Mouse (Mus musculus) bone marrow macrophage, adult 2 months (primary cell): ENCODE data around the gene Rasgrp4.

ENCODE experiments used
- CTCF ChIP-seq: IDR thresholded peaks from 2 replicates; pipeline ENCODE4 v1.5.1; 2012; ENCODE audit warnings: low read depth, mild to moderate bottlenecking, low read length, moderate library complexity
- POLR2A ChIP-seq: IDR thresholded peaks from 2 replicates; pipeline ENCODE4 v1.6.1; 2012; ENCODE audit warnings: mild to moderate bottlenecking, low read depth, low read length, borderline replicate concordance

DNA sequence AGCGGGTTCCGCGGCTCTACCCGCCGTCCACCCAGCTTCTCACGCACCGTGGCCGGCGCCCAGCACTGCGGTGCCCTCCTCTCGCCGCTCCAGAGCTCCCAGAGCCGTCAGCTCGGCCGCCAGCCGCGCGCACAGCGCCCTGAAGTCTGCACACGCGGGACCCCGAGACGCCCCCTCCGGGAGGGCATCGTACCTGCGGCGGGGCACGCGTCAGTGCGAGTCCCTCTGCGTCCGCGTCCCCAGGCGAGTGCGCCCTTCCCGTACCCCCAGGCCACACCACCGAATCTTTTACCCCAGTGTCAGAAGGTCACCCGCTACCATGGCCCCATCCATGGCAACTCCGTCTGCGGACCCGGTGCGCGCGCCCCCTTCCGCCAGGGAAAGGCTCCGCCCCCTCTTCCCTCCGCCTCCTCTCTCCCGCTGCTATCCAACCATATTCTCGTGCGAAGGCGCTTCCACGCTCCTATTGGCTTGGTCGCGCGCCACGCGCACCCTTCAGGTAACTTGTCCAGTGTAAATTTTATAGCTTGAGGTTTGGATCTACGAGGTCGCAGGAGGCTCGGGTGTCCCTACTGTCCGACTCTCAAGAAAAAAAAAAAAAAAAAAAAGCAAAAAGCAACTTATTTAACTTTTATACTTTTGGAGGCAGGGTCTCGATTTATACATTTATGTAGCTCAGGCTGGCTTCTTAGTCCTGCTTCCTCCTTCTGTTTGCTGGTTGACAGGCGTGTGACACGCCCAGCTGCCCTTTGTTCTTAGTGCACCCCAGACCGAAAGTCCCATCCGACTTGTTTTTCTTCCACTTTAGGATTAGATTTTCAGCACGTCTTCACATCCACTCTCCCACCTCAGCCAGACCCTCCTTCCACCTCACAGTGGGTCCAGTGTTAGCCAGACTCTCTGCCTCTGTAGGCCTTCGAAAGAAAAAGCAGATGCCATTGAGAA is 21.5 kb downstream of the Rasgrp4 start, which contains the start of gene Fam98c:
- TF ChIP-seq CTCF (no peak; the same call in 1 of the 2 replicates), POLR2A (no peak)
